Mouse (Mus musculus) stomach, embryonic 14.5 days (tissue): ENCODE data around the gene Ofcc1. TPM values are rescaled to one million over a fixed set of nuclear protein-coding genes. Genes with fewer than 3 reads are reported as not detected.

Experiments used
- ATAC-seq: fragments of 200-750 bp; cut with Nextera tagmentation; 2 replicates; pipeline ENCODE4 v1.8.0; 2017; ENCODE audit warnings: low read depth, moderate TSS enrichment; ENCODE audit not compliant: insufficient number of reproducible peaks, insufficient read depth, low FRiP score
- H3K27ac ChIP-seq: fragments of 300-500 bp; sonication (generic); 2 replicates; pipeline ENCODE4 v1.5.1; 2014; ENCODE audit warnings: mild to moderate bottlenecking, low read length, moderate library complexity, mixed read lengths
- H3K27me3 ChIP-seq: fragments of 300-500 bp; sonication (generic); 2 replicates; pipeline ENCODE4 v1.6.1; 2014; ENCODE audit warnings: low read length, control low read depth, mixed read lengths; ENCODE audit not compliant: control insufficient read depth, insufficient read depth
- H3K36me3 ChIP-seq: fragments of 300-500 bp; sonication (generic); 2 replicates; pipeline ENCODE4 v1.6.1; 2014; ENCODE audit warnings: mild to moderate bottlenecking, control low read depth, low read length, moderate library complexity, mixed read lengths; ENCODE audit not compliant: control insufficient read depth, insufficient read depth
- H3K4me1 ChIP-seq: fragments of 300-500 bp; sonication (generic); 2 replicates; pipeline ENCODE4 v1.6.1; 2014; ENCODE audit warnings: low read length, control low read depth, mixed read lengths; ENCODE audit not compliant: control insufficient read depth, insufficient read depth
- H3K4me2 ChIP-seq: fragments of 300-500 bp; sonication (generic); replicated peaks from 2 replicates; pipeline ENCODE4 v1.6.1; 2014; ENCODE audit warnings: low read depth, low read length, control low read depth
- H3K4me3 ChIP-seq: fragments of 300-500 bp; sonication (generic); 2 replicates; pipeline ENCODE4 v1.5.1; 2014; ENCODE audit warnings: low read depth, low read length, control low read depth
- H3K9ac ChIP-seq: fragments of 300-500 bp; sonication (generic); replicated peaks from 2 replicates; pipeline ENCODE4 v1.6.1; 2014; ENCODE audit warnings: low read depth, mild to moderate bottlenecking, control low read depth, low read length, moderate library complexity, mixed read lengths
- H3K9me3 ChIP-seq: fragments of 300-500 bp; sonication (generic); 2 replicates; pipeline ENCODE4 v1.6.1; 2016; ENCODE audit warnings: low read depth, low read length, control low read depth; ENCODE audit not compliant: control insufficient read depth
- WGBS: fragments of 180-500 bp; shearing (Covaris S2); extraction: QIAGEN DNeasy Blood & Tissue Kit; methylation state at CpG from one replicate; pipeline ENCODE4 v1.1.7; 2014; 5-methylcytosine and 5-hydroxymethylcytosine counted together
- polyA plus RNA-seq: library from polyadenylated mRNA; unstranded; fragments of >200 nt; fragmentation: Nextera tagmentation; extraction: Ambion mirVana; gene quantifications from 2 replicates; pipeline ENCODE4 v1.2.1, GENCODE M21; 2014

Gene Ofcc1
- polyA plus RNA-seq, 1 experiment from 2014 or later: not detected

DNA sequence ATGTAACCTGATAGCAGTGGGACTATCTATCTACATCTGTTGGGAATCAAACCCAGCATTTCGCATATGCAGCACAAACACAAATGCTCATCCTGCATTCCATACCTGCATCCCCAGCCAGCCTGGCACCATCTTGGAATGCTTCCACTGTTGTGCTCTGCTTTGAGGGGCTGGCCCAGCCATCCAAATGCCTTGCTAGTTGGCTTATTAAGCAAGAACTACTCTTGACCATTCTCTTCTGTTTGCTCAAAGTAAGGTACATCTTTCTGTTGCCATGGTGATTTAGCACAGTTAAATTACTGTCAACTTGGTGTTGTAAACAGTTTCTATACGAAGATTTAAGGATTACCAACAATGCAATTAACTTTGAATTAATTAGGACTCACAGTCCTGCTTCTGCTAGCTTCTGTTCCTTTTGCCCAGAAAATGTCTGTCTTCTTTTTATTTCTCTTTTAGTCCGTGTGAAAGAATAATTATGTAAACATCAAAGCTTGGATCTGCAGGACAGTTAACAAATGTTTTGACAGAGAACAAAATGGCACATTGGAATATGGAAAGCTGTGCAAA is 286.3 kb downstream of the Ofcc1 start:
- Histone ChIP-seq H3K36me3 (no peaks in the 10 kb centered on the region), H3K27me3 (no peaks in the 10 kb centered on the region), H3K9me3 (no peaks in the 10 kb centered on the region), H3K27ac (no peak overlapping the region), H3K4me2 (no peak overlapping the region), H3K4me3 (no peak overlapping the region), H3K4me1 (no peaks in the 10 kb centered on the region), H3K9ac (no peak overlapping the region)
- 50% methylated on average over 3 of the region's 3 CpGs for WGBS
- ATAC-seq: no peak

DNA sequence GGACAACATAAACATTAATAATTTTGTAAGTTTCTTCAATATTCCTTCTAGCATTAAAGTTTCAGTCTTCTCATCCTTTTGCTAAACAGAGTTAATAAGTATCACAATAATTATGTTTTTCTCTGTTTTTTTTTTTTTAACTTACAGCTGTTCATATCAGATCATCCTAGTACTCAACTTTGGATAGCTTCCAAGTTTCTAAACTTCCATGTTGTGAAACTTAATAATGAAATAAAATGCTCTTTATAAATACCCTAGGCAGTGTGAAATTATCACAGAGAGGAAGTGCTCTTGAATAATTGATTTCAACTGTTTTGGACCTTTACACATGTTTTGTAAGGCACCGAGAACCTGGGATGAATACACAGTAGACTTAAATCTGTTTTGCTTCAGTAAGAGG is 291.2 kb downstream of the Ofcc1 start:
- H3K36me3 ChIP-seq: no peaks in the 10 kb centered on the region
- no peak for ATAC-seq
- no peaks in the 10 kb centered on the region for H3K4me1 ChIP-seq
- H3K9ac ChIP-seq: no peak overlapping the region
- H3K27me3 ChIP-seq: no peaks in the 10 kb centered on the region
- H3K4me2 ChIP-seq: no peak overlapping the region
- no peak overlapping the region for H3K27ac ChIP-seq
- no peaks in the 10 kb centered on the region for H3K9me3 ChIP-seq
- WGBS: 69% methylated on average over 1 of the region's 1 CpGs
- no peak overlapping the region for H3K4me3 ChIP-seq

DNA sequence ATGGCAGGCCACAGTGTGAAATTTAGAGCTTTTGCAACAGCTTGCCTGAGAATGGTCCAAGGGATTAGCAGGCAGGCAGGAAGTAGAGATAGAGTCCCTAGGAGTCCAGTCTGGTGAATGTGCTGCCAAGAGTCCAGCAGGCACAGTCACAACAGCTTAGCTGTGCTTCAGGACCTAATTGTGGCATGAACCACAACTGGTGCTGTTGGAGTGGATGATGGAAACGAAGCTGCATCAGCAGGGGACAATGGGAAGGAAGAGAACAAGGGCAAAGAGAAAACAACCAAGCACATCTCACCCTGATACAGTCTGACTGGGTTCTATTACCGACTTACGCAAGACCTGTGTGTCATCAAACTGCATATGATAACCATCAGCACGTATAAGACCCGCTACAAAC is 300.0 kb downstream of the Ofcc1 start:
- no peak for ATAC-seq
- Histone ChIP-seq H3K27ac (no peak overlapping the region), H3K4me1 (no peaks in the 10 kb centered on the region), H3K27me3 (no peaks in the 10 kb centered on the region), H3K36me3 (no peaks in the 10 kb centered on the region), H3K9me3 (no peaks in the 10 kb centered on the region), H3K9ac (no peak overlapping the region), H3K4me2 (no peak overlapping the region), H3K4me3 (no peak overlapping the region)
- 90% methylated on average over 5 of the region's 5 CpGs for WGBS

DNA sequence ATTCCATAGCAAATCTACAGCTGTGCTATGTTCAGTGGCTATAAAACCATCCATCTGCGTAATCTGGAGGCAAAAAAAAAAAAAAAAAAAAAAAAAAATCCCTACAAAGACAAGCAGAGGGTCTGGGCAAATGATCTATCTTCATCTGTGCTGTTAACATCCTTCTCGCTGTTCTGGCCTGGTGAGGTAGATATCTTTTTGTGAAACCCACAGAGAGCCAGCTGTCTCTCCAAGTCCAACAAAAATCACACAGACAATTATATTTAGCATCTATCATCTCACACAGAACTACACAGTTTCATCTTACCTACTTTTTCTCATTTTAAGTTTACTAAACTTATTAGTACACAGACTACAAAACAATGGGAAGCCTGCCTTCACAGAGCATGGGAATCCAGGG is 323.4 kb downstream of the Ofcc1 start:
- H3K4me1 ChIP-seq: no peaks in the 10 kb centered on the region
- WGBS: 87% methylated on average over 2 of the region's 2 CpGs
- no peak overlapping the region for H3K4me3 ChIP-seq
- no peak overlapping the region for H3K4me2 ChIP-seq
- no peaks in the 10 kb centered on the region for H3K36me3 ChIP-seq
- ATAC-seq: no peak
- no peak overlapping the region for H3K27ac ChIP-seq
- no peaks in the 10 kb centered on the region for H3K27me3 ChIP-seq
- H3K9ac ChIP-seq: no peak overlapping the region
- no peaks in the 10 kb centered on the region for H3K9me3 ChIP-seq

DNA sequence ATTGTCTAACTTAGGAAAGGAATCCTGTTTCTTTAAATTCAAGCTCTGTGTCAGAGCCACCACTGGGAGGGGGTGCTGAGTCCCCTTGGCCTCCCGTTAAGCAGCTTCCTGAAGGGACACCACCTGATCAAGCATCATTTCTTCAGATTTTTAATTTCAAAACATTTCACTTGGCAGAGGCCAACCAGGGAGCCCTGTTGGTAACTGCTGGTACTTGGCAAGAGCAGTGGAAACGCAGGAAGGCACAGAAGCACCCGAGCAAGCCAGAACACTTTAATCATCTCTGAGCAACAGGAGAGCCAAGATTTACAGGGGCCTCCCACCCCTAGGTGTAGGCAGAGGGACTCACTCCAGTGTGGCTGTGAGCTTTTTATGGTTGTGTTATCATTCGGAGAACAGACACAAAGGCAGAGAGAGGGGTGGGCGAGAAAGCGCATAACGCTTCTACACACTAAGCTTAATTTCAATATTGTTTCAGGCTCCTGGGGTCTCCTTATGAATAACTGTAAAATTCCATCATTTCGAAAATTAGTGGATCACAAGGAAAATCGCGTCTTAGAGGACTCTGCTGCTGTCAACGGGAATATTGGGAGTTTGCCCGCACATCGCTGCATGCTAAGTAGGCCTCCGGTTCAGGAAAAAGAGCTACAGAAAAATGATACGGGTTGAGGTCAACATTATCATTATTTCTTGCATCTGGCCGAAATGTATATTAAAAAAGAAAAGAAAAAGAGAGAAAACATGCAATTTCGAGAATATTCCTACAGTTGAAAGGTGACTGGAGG is 324.1 kb downstream of the Ofcc1 start:
- Histone ChIP-seq H3K27me3 (no peaks in the 10 kb centered on the region), H3K27ac (no peak overlapping the region), H3K4me2 (no peak overlapping the region), H3K9me3 (no peaks in the 10 kb centered on the region), H3K4me1 (no peaks in the 10 kb centered on the region), H3K9ac (no peak overlapping the region), H3K36me3 (no peaks in the 10 kb centered on the region), H3K4me3 (no peak overlapping the region)
- ATAC-seq: no peak
- 83% methylated on average over 17 of the region's 17 CpGs for WGBS

DNA sequence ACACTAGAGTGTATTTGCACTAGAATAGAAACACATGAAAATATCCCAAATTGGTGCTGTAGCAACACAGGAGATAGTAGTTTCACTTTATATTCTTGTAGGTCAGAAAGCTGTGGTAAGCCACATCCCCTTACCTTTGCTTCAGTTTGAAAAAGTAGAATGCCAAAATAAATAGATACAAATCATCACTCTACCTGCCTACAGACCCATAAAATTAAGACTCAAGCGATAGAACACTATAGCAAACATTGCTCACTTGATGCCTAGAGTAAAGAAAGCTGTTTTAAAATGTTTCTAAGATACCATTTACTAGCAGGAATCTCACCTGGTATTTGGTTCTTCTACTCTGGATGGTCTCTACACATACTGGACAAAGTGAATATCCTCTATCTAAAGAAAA is 331.8 kb downstream of the Ofcc1 start:
- Histone ChIP-seq H3K4me3 (no peak overlapping the region), H3K4me2 (no peak overlapping the region)
- WGBS: 98% methylated on average over 1 of the region's 1 CpGs

DNA sequence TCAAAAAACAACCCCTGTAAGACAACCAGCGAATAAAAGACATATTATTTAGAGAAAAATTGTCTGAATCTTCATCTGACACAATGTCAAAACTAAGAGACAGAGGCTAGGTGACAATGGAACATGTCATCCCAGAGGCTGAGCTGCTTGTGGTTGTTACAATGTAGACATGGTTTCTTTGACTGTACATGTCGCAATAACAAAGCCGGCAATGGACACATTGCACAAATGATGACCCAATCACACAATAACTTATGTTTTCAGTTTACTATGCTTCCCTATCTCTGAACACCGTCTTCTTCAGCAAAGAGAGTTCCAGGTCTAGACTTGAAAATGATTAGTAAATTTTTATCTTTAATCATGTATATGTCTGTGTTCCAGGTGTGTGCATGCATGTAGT is 332.4 kb downstream of the Ofcc1 start:
- no peaks in the 10 kb centered on the region for H3K4me1 ChIP-seq
- H3K27ac ChIP-seq: no peak overlapping the region
- no peaks in the 10 kb centered on the region for H3K36me3 ChIP-seq
- no peak overlapping the region for H3K4me2 ChIP-seq
- no peak for ATAC-seq
- WGBS: 90% methylated on average over 4 of the region's 4 CpGs
- H3K27me3 ChIP-seq: no peaks in the 10 kb centered on the region
- H3K9me3 ChIP-seq: no peaks in the 10 kb centered on the region
- no peak overlapping the region for H3K9ac ChIP-seq
- no peak overlapping the region for H3K4me3 ChIP-seq

More for the DNA sequence above, 331.8 kb downstream of the Ofcc1 start:
- H3K27me3 ChIP-seq: no peaks in the 10 kb centered on the region
- no peak overlapping the region for H3K27ac ChIP-seq
- no peak overlapping the region for H3K9ac ChIP-seq
- ATAC-seq: no peak
- H3K36me3 ChIP-seq: no peaks in the 10 kb centered on the region
- H3K9me3 ChIP-seq: no peaks in the 10 kb centered on the region
- no peaks in the 10 kb centered on the region for H3K4me1 ChIP-seq

DNA sequence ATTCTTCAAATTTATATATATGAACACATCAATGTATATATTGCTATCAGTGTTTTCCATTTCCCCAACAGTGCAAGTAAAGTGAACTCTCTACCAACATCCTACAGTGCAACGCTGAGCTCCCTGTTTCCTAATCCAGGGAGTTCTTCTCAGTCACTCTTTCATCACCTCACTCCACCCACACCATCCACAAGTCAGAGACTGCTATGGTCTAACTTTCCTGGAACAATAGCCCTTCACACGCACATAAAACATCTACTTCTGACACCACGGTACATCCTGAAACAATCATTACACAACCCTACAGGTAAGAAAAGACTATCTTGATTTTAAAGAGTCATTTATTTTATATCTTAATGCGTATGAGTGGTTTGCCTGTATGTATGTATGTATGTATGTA is 335.4 kb downstream of the Ofcc1 start:
- no peaks in the 10 kb centered on the region for H3K4me1 ChIP-seq
- H3K4me3 ChIP-seq: no peak overlapping the region
- no peak for ATAC-seq
- WGBS: 96% methylated on average over 4 of the region's 4 CpGs
- no peaks in the 10 kb centered on the region for H3K36me3 ChIP-seq
- no peak overlapping the region for H3K4me2 ChIP-seq
- no peak overlapping the region for H3K27ac ChIP-seq
- no peaks in the 10 kb centered on the region for H3K27me3 ChIP-seq
- H3K9me3 ChIP-seq: no peaks in the 10 kb centered on the region
- no peak overlapping the region for H3K9ac ChIP-seq
